Mouse (Mus musculus) hindbrain, embryonic 11.5 days (tissue): ENCODE data around the gene Mgst3. TPM values are rescaled to one million over a fixed set of nuclear protein-coding genes. Genes with fewer than 3 reads are reported as not detected.
"Not testable (repeated sequence)": the region's sequence is repeated elsewhere in the genome, so short reads cannot be mapped to it uniquely, and the experiment has no call there.

Experiments
- ATAC-seq: fragments of 200-750 bp; cut with Nextera tagmentation; 2 replicates; pipeline ENCODE4 v1.8.0; 2017; ENCODE audit warnings: mild to moderate bottlenecking, moderate TSS enrichment, moderate library complexity; ENCODE audit not compliant: low FRiP score
- DNase-seq: peaks from one replicate; pipeline ENCODE4 v3.0.0-alpha.2; 2015; ENCODE audit warnings: low spot score
- H3K27ac ChIP-seq: fragments of 300-500 bp; sonication (generic); 2 replicates; pipeline ENCODE4 v1.5.1; 2014; ENCODE audit warnings: mild to moderate bottlenecking, low read depth, low read length
- H3K27me3 ChIP-seq: fragments of 300-500 bp; sonication (generic); 2 replicates; pipeline ENCODE4 v1.6.1; 2014; ENCODE audit warnings: mild to moderate bottlenecking, low read length, moderate library complexity, mixed read lengths; ENCODE audit not compliant: control insufficient read depth, insufficient read depth
- H3K36me3 ChIP-seq: fragments of 300-500 bp; sonication (generic); 2 replicates; pipeline ENCODE4 v1.6.1; 2014; ENCODE audit warnings: mild to moderate bottlenecking, low read length, moderate library complexity, mixed read lengths; ENCODE audit not compliant: control insufficient read depth, insufficient read depth
- H3K4me1 ChIP-seq: fragments of 300-500 bp; sonication (generic); replicated peaks from 2 replicates; pipeline ENCODE4 v1.6.1; 2014; ENCODE audit warnings: low read length, mixed read lengths; ENCODE audit not compliant: control insufficient read depth, insufficient read depth
- H3K4me2 ChIP-seq: fragments of 300-500 bp; sonication (generic); replicated peaks from 2 replicates; pipeline ENCODE4 v1.6.1; 2014; ENCODE audit warnings: mild to moderate bottlenecking, low read depth, low read length
- H3K4me3 ChIP-seq: fragments of 300-500 bp; sonication (generic); 2 replicates; pipeline ENCODE4 v1.5.1; 2014; ENCODE audit warnings: low read depth, low read length
- H3K9ac ChIP-seq: fragments of 300-500 bp; sonication (generic); 2 replicates; pipeline ENCODE4 v1.6.1; 2014; ENCODE audit warnings: low read depth, low read length
- H3K9me3 ChIP-seq: fragments of 300-500 bp; sonication (generic); 2 replicates; pipeline ENCODE4 v1.6.1; 2016; ENCODE audit warnings: low read length; ENCODE audit not compliant: control insufficient read depth
- WGBS: fragments of 180-500 bp; shearing (Covaris S2); extraction: QIAGEN DNeasy Blood & Tissue Kit; methylation state at CpG from one replicate; pipeline ENCODE4 v1.1.7; 2014; 5-methylcytosine and 5-hydroxymethylcytosine counted together
- polyA plus RNA-seq: library from polyadenylated mRNA; unstranded; fragments of >200 nt; fragmentation: Nextera tagmentation; extraction: Ambion mirVana; gene quantifications from 2 replicates; pipeline ENCODE4 v1.2.1, GENCODE M21; 2014

Gene Mgst3
- polyA plus RNA-seq, 1 experiment from 2014 or later = 71.8 TPM

DNA sequence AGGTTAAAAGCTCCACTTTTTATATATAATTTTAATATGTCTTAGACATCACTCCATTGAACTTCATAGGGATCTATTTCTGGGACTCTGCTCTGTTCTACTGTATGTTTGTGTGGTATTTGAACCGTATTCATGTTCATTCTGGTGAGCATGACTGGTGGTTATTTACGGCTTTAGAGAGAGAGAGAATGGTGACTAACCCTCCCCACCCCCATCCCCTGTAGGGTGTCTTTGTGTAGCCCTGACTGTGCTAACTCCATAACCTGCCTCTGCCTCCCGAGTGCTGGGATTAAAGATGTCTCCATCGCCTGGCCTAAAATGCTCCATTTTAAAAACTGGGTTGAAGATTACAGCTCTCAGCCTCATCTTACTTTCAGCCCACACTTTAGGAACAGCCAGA is 33.4 kb downstream of the Mgst3 start:
- Histone ChIP-seq H3K27ac (no peak overlapping the region), H3K4me1 (no peaks in the 10 kb centered on the region), H3K27me3 (no peaks in the 10 kb centered on the region), H3K4me3 (no peak overlapping the region), H3K4me2 (no peak overlapping the region), H3K9ac (no peak overlapping the region), H3K9me3 (no peaks in the 10 kb centered on the region), H3K36me3 (no peaks in the 10 kb centered on the region)
- DNase-seq (no peak), ATAC-seq (no peak)
- 65% methylated on average over 4 of the region's 4 CpGs for WGBS

DNA sequence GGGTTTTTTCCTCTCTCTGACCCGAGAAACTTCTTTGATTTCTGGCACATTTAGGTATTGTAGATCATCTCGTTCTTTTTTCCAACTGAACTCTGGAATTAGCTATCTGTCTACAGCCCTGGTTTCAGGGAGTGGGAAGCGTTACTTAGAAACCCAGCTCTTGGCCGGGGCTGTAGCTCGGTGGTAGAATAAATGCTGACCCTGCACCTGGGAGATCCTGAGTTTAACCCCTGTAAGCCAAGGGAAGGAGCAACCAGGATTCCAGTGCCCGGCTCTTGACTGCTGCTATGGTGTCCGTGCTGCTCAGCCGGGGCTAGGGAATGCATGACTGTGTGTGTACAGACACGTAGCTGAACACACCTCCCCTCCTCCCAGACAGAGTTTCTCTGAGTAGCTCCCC is 34.9 kb downstream of the Mgst3 start:
- no peak overlapping the region for H3K27ac ChIP-seq
- 91% methylated on average over 9 of the region's 9 CpGs for WGBS
- DNase-seq (no peak), ATAC-seq (no peak)
- H3K4me3 ChIP-seq = no peak overlapping the region
- no peaks in the 10 kb centered on the region for H3K4me1 ChIP-seq
- no peak overlapping the region for H3K9ac ChIP-seq
- H3K36me3 ChIP-seq = no peaks in the 10 kb centered on the region
- no peaks in the 10 kb centered on the region for H3K27me3 ChIP-seq
- no peak overlapping the region for H3K4me2 ChIP-seq
- H3K9me3 ChIP-seq = no peaks in the 10 kb centered on the region

DNA sequence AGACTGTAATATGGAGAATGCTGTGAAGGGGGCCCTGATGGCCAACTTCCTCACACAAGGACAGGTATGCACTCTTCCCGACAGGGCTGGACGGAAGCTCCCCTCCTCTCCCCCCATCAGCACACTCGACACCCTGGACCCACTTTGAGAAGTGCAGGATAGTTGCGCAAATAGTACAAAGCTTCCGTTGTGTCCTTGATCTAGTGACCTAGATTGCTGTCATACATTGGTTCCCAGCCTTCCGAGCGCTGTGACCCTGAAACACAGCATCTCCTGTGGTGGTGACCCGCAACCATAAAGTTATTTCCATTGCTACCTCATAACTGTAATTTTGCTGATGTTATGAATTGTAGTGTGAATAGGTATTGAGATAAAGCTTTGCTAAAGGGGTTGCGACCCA is 36.3 kb downstream of the Mgst3 start:
- Histone ChIP-seq H3K9me3 (no peaks in the 10 kb centered on the region), H3K36me3 (no peaks in the 10 kb centered on the region), H3K4me3 (no peak overlapping the region)

DNA sequence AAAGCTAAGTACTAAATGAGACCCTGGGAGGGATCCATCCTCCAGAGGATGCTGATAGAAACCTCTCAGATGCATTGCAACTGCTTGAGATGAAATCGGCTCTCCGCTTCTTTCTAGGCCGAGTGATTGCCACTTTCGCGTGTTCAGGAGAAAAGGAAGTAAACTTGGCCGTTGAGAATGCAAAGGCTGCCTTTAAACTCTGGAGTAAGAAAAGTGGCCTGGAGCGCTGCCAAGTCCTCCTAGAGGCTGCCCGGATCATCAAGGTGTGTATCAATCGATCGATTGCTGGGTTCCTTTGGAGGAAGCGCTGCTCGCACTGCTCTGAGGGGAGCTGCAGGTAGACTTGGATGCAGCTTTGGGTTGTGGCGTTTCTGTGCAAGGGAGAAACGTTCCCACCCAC is 41.2 kb downstream of the Mgst3 start:
- no peaks in the 10 kb centered on the region for H3K9me3 ChIP-seq
- DNase-seq = no peak
- H3K4me1 ChIP-seq = no peaks in the 10 kb centered on the region
- no peak overlapping the region for H3K27ac ChIP-seq
- WGBS = 95% methylated on average over 14 of the region's 14 CpGs
- ATAC-seq = no peak
- H3K27me3 ChIP-seq = no peaks in the 10 kb centered on the region
- H3K9ac ChIP-seq = no peak overlapping the region
- H3K4me2 ChIP-seq = no peak overlapping the region
- no peak overlapping the region for H3K4me3 ChIP-seq
- no peaks in the 10 kb centered on the region for H3K36me3 ChIP-seq

More for the DNA sequence above, 36.3 kb downstream of the Mgst3 start:
- Histone ChIP-seq H3K4me1 (no peaks in the 10 kb centered on the region), H3K27ac (no peak overlapping the region), H3K9ac (no peak overlapping the region), H3K27me3 (no peaks in the 10 kb centered on the region), H3K4me2 (no peak overlapping the region)
- ATAC-seq = no peak
- DNase-seq = no peak
- 96% methylated on average over 9 of the region's 9 CpGs for WGBS

DNA sequence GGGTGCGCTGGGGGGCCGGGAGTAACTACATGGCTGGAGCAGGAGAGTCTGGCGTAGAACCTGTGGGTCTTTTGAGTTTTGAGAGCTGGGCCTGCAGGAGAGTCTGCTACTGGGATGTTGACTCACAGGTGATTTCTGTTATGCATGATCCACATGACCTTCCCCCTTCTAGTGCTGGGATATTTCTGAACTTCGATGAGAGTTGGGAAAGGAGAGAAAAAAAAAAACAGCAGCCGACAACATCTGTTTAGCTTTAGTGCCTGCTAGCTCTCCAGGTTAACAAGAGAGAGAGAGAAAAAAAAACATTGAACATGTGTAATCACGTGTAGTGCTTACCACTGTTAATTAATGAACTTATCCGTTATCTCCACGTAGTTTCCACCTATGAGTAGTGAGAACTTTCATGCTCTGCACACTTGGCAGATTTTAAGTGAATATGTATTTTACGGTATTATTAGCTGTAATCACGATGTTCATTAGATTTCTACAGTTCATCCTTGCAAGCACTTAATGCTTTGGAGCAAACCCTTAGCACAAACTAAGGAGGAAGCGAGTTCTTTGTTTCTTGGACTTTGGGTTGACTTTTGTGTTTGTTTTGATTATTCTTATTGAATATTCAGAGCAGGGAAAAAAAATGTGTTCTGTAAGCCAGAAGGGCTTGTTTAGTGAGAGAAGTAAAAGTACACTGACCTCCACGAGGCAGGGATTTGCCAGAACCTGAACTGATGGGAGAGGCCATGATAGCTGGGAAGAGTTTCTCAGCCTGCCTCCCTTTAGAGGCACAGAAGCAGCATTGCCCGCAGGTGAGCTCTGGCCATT is 42.8 kb downstream of the Mgst3 start:
- H3K36me3 ChIP-seq = no peaks in the 10 kb centered on the region
- ATAC-seq (no peak), DNase-seq (no peak)
- no peaks in the 10 kb centered on the region for H3K9me3 ChIP-seq
- H3K4me2 ChIP-seq = peak overlapping the region; percentile 91
- H3K4me1 ChIP-seq = no peaks in the 10 kb centered on the region
- no peaks in the 10 kb centered on the region for H3K27me3 ChIP-seq
- peak overlapping the region; percentile 75 for H3K9ac ChIP-seq
- no peak overlapping the region; the same call in 1 of the 2 replicates for H3K27ac ChIP-seq
- peak overlapping the region; percentile 69 for H3K4me3 ChIP-seq
- 36% methylated on average over 13 of the region's 13 CpGs for WGBS

DNA sequence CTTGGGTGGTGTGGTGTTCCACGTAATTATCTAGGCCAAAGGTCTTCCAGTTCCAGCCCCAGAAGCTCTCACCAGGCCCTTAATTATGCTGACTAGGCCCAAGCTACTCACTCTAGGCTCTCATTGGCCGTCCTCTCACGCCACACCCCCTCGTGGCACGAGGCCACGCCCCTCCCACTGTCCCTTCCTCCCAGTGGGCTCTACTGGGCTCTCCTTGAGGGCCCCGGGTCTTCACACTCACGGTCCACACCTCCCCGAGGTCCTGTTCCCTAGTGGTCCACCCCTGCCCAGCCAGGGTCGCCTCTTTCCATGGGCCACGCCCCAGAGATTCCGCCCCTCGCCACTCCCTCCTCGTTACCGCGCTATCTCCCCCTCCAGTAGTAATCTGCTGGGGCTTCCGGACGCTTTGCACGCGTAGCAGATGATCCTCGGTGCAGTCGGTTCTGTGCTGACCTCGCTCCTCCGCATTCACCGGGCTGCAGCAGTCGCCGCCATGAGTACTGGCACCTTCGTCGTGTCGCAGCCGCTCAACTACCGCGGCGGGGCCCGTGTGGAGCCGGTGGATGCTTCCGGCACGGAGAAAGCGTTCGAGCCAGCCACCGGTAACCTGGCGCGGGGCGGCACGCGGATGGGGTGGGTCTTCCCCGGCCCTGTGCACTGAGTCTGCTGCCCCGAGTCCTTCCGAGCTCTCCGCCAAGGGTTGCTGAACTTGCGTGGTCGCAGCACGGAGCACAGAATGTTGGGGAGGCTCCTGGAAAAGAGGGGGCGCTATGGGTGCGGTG is 43.6 kb downstream of the Mgst3 start, which contains the start of gene Aldh9a1:
Aldh9a1 (plus strand) TSS at position 177 of the 782 bp plus-strand sequence.
- WGBS = under 1% methylated on average over 54 of the region's 55 CpGs
- DNase-seq (peak; percentile 90), ATAC-seq (peak; percentile 99)
- peak within 1 kb of the TSS; percentile 69 for H3K4me3 ChIP-seq
- H3K4me1 ChIP-seq = no peaks in the 10 kb centered on the region
- H3K36me3 ChIP-seq = no peaks in the 10 kb centered on the region
- H3K27me3 ChIP-seq = no peaks in the 10 kb centered on the region
- no peaks in the 10 kb centered on the region for H3K9me3 ChIP-seq
- H3K4me2 ChIP-seq = peak within 1 kb of the TSS; percentile 91
- H3K27ac ChIP-seq = peak within 1 kb of the TSS; percentile 74
- H3K9ac ChIP-seq = peak within 1 kb of the TSS; percentile 75

DNA sequence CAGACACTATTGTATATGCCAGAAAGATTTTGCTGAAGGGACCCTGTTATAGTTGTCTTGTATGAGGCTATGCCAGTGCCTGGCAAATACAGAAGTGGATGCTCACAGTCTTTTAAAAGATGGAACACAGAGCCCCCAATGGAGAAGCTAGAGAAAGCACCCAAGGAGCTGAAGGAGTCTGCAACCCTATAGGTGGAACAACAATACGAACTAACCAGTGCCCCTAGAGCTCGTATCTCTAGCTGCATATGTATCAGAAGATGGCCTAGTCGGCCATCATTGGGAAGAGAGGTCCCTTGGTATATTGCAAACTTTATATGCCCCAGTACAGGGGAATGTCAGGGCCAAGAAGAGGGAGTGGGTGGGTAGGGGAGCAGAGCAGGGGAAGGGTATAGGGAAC is 44.4 kb downstream of the Mgst3 start:
- not testable (repeated sequence) for H3K4me1 ChIP-seq, ATAC-seq, H3K4me2 ChIP-seq, H3K27me3 ChIP-seq, H3K36me3 ChIP-seq, H3K9ac ChIP-seq, H3K27ac ChIP-seq, H3K4me3 ChIP-seq, DNase-seq, H3K9me3 ChIP-seq
- WGBS = 63% methylated on average over 3 of the region's 3 CpGs

DNA sequence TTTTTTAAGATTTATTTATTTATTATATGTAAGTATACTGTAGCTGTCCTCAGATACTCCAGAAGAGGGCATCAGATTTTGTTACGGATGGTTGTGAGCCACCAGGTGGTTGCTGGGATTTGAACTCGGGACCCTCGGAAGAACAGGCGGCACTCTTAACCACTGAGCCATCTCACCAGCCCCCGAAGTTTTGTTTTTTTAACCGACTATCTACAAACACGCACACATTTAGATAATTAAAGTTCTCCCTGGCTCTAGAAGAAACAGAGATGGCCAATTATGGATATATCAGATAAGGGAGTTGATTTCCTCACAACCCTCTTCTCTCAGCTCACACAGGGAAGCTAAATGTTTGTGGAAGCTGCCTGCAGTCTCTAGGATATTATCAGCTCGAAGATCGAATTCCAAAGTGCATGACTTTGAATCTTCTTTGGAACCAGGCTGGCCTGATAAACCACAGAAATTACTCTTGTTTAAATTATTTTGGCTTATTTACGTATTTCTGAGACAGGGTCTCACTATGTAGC is 47.6 kb downstream of the Mgst3 start:
- not testable (repeated sequence) for H3K27me3 ChIP-seq, H3K36me3 ChIP-seq, H3K9ac ChIP-seq, ATAC-seq, H3K4me1 ChIP-seq, H3K4me3 ChIP-seq, H3K27ac ChIP-seq, DNase-seq, H3K4me2 ChIP-seq, H3K9me3 ChIP-seq
- 94% methylated on average over 10 of the region's 10 CpGs for WGBS
